Mouse (Mus musculus) MEL (cell line): ENCODE data around the gene Skap2. TPM values are rescaled to one million over a fixed set of nuclear protein-coding genes. Genes with fewer than 3 reads are reported as not detected.

Source experiments
- DNase-seq: peaks from one replicate; pipeline ENCODE4 v3.0.0; 2011; ENCODE audit warnings: low read depth, low spot score
- H3K27ac ChIP-seq: 2 replicates; pipeline ENCODE4 v1.5.1; 2012; ENCODE audit warnings: low read depth, mild to moderate bottlenecking, control low read depth, low read length, moderate library complexity; ENCODE audit not compliant: control insufficient read depth
- H3K27me3 ChIP-seq, 2 experiments: fragments of 150-350 bp in 1 of 2; sonication (generic) in 1 of 2; 2 replicates each; pipeline ENCODE4 v1.6.1; 2012; ENCODE audit warnings: low read length in 2 of 2, mild to moderate bottlenecking in 2 of 2, improper control_type of control experiment in 1 of 2, moderate library complexity in 1 of 2; ENCODE audit not compliant: insufficient read depth in 2 of 2, control insufficient read depth in 1 of 2
- H3K36me3 ChIP-seq, 2 experiments: 2 replicates each; pipeline ENCODE4 v1.6.1; 2012 to 2014; ENCODE audit warnings: low read length in 2 of 2, improper control_type of control experiment in 1 of 2, inconsistent platforms in 1 of 2, mild to moderate bottlenecking in 1 of 2; ENCODE audit not compliant: insufficient read depth in 2 of 2, control insufficient read depth in 1 of 2
- H3K4me1 ChIP-seq, 2 experiments: fragments of 150-350 bp in 1 of 2; sonication (generic) in 1 of 2; 2 replicates each; pipeline ENCODE4 v1.6.1; 2012; ENCODE audit warnings: low read length in 2 of 2, improper control_type of control experiment in 1 of 2, mild to moderate bottlenecking in 1 of 2; ENCODE audit not compliant: insufficient read depth in 2 of 2, control insufficient read depth in 1 of 2
- H3K4me3 ChIP-seq, 2 experiments: fragments of 150-350 bp in 1 of 2; sonication (generic) in 1 of 2; 2 replicates each; pipeline ENCODE4 v1.5.1; 2012; ENCODE audit warnings: low read depth in 2 of 2, low read length in 2 of 2, mild to moderate bottlenecking in 2 of 2, moderate library complexity in 2 of 2, control low read depth in 1 of 2, improper control_type of control experiment in 1 of 2; ENCODE audit not compliant: control insufficient read depth in 1 of 2, insufficient read depth in 1 of 2
- H3K79me2 ChIP-seq: 2 replicates; pipeline ENCODE4 v1.6.1; 2012; ENCODE audit warnings: mild to moderate bottlenecking, low read length, moderate library complexity; ENCODE audit not compliant: control insufficient read depth, poor library complexity, insufficient read depth
- H3K9ac ChIP-seq: 2 replicates; pipeline ENCODE4 v1.6.1; 2012; ENCODE audit warnings: low read depth, mild to moderate bottlenecking, control low read depth, low read length, moderate library complexity; ENCODE audit not compliant: control insufficient read depth, poor library complexity, severe bottlenecking
- H3K9me3 ChIP-seq: fragments of 150-350 bp; sonication (generic); replicated peaks from 2 replicates; pipeline ENCODE4 v1.6.1; 2012; ENCODE audit warnings: mild to moderate bottlenecking, low read length, improper control_type of control experiment, moderate library complexity; ENCODE audit not compliant: insufficient read depth
- CHD1 ChIP-seq: IDR thresholded peaks from 2 replicates; pipeline ENCODE4 v1.6.1; 2012; ENCODE audit warnings: low read depth, mild to moderate bottlenecking, inconsistent platforms, low read length, improper control_type of control experiment
- EP300 ChIP-seq, 2 experiments: IDR thresholded peaks; 2 replicates each; pipeline ENCODE4 v1.6.1; 2011; ENCODE audit warnings: improper control_type of control experiment in 2 of 2, low read length in 2 of 2, low read depth in 1 of 2, mild to moderate bottlenecking in 1 of 2
- ETS1 ChIP-seq: IDR thresholded peaks from 2 replicates; pipeline ENCODE4 v1.6.1; 2012; ENCODE audit warnings: low read depth, mild to moderate bottlenecking, inconsistent platforms, low read length, improper control_type of control experiment, moderate library complexity
- GABPA ChIP-seq: IDR thresholded peaks from 2 replicates; pipeline ENCODE4 v1.6.1; 2012; ENCODE audit warnings: low read depth, mild to moderate bottlenecking, inconsistent platforms, low read length, improper control_type of control experiment, moderate library complexity
- GATA1 ChIP-seq: IDR thresholded peaks from 2 replicates; pipeline ENCODE4 v1.6.1; 2011; ENCODE audit warnings: low read depth, low read length, improper control_type of control experiment
- KAT2A ChIP-seq: conservative IDR thresholded peaks from 2 replicates; pipeline ENCODE4 v1.6.1; 2012; ENCODE audit warnings: low read depth, low read length, improper control_type of control experiment, inconsistent platforms
- MAFK ChIP-seq: IDR thresholded peaks from 2 replicates; pipeline ENCODE4 v1.6.1; 2011; ENCODE audit warnings: low read depth, mild to moderate bottlenecking, low read length, improper control_type of control experiment, borderline replicate concordance
- MAZ ChIP-seq: IDR thresholded peaks from 2 replicates; pipeline ENCODE4 v1.6.1; 2012; ENCODE audit warnings: low read depth, mild to moderate bottlenecking, inconsistent platforms, low read length, improper control_type of control experiment
- NELFE ChIP-seq: IDR thresholded peaks from 2 replicates; pipeline ENCODE4 v1.6.1; 2011; ENCODE audit warnings: low read depth, low read length, improper control_type of control experiment
- NRF1 ChIP-seq: IDR thresholded peaks from 2 replicates; pipeline ENCODE4 v1.6.1; 2014; ENCODE audit warnings: low read depth, mild to moderate bottlenecking, inconsistent platforms, low read length, improper control_type of control experiment, moderate library complexity; ENCODE audit not compliant: poor library complexity, insufficient read depth, severe bottlenecking
- POLR2AphosphoS2 ChIP-seq: IDR thresholded peaks from 2 replicates; pipeline ENCODE4 v1.6.1; 2011; ENCODE audit warnings: low read length, improper control_type of control experiment
- POLR2AphosphoS5 ChIP-seq: IDR thresholded peaks from 2 replicates; pipeline ENCODE4 v1.6.1; 2012; ENCODE audit warnings: low read depth, borderline replicate concordance, mild to moderate bottlenecking, inconsistent platforms, low read length, moderate library complexity, mixed read lengths
- TAL1 ChIP-seq: IDR thresholded peaks from 2 replicates; pipeline ENCODE4 v1.6.1; 2012; ENCODE audit warnings: mild to moderate bottlenecking, inconsistent platforms, low read length, moderate library complexity, mixed read lengths
- TCF12 ChIP-seq: IDR thresholded peaks from 2 replicates; pipeline ENCODE4 v1.6.1; 2014; ENCODE audit warnings: low read depth, mild to moderate bottlenecking, inconsistent platforms, low read length, improper control_type of control experiment, moderate library complexity
- USF2 ChIP-seq, 2 experiments: IDR thresholded peaks; 2 replicates each; pipeline ENCODE4 v1.6.1; 2011 to 2012; ENCODE audit warnings: improper control_type of control experiment in 2 of 2, low read length in 2 of 2, borderline replicate concordance in 1 of 2, inconsistent platforms in 1 of 2, low read depth in 1 of 2, mild to moderate bottlenecking in 1 of 2; ENCODE audit not compliant: insufficient read depth in 1 of 2
- ZC3H11A ChIP-seq: IDR thresholded peaks from 2 replicates; pipeline ENCODE4 v1.6.1; 2012; ENCODE audit warnings: low read depth, mild to moderate bottlenecking, inconsistent platforms, low read length, improper control_type of control experiment
- ZKSCAN1 ChIP-seq: IDR thresholded peaks from 2 replicates; pipeline ENCODE4 v1.6.1; 2012; ENCODE audit warnings: low read depth, mild to moderate bottlenecking, inconsistent platforms, low read length, improper control_type of control experiment, moderate library complexity
- ZNF384 ChIP-seq: IDR thresholded peaks from 2 replicates; pipeline ENCODE4 v1.6.1; 2012; ENCODE audit warnings: low read depth, mild to moderate bottlenecking, inconsistent platforms, low read length, improper control_type of control experiment
- polyA plus RNA-seq, 2 experiments: library from polyadenylated mRNA; stranded (reverse) in 1 of 2; unstranded in 1 of 2; fragments of >175 nt in 1 of 2; fragments of >200 nt in 1 of 2; gene quantifications; 2 replicates each; pipeline versions ENCODE4 v1.2.1 to v1.2.4; 2012; ENCODE audit warnings: low replicate concordance in 2 of 2, low read depth in 1 of 2; ENCODE audit not compliant: insufficient read length in 2 of 2, insufficient read depth in 1 of 2, missing spikeins in 1 of 2
- total RNA-seq: library from RNA; depleted of rRNA; stranded (reverse); fragments of 300-350 nt; gene quantifications from 2 replicates; pipeline ENCODE4 v1.2.3, GENCODE M21; 2012

The Skap2 gene
- total and polyA plus RNA-seq, 3 experiments = 17.8 to 31.3 TPM; not detected in 1

DNA sequence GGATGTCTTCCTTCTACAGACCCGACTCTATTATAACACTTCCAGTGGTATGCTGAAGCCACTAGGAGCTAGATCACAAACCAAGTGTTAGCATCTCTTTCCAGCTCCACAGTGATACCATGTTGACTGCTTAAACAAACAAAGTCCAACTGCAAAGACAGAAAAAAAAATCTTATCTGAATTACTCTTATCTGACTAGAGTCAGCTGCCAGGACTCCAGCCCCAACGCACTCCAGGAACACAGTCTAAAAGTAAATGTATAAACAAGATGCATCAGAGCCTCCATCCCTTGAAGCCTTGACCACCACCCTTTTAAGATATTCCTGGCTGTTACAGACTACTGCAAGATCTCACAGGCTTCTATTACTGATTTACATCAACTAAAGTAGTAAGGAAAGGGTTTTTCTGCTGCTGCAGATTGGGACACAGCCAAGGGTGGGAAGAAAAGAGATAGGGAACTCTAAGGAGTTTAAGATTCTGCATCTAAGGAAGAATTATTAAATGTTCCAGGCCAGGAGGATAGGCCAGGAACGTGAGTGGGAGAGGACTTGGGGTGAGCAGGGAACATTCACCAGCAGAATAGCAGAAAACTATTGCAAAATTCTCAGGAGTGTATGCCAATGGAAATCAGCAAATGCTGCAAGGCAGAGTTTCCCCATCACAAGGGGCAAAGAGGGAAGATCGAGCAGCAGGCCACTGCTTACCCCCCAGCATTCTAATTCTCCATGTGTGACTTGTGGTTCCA, 56.1 kb downstream of the Skap2 start:
- Histone ChIP-seq H3K9ac (no peak overlapping the region), H3K27me3 (no peaks in the 10 kb centered on the region), H3K79me2 (no peaks in the 10 kb centered on the region), H3K36me3 (peaks cover 0 to 7% of the 10 kb centered on the region in 2 experiments; a peak in 2 of 4 replicates), H3K4me1 (peaks cover 3% of the 10 kb centered on the region in 2 experiments; a peak in 2 of 4 replicates), H3K27ac (no peak overlapping the region)
- DNase-seq = peak; percentile 10
- TF ChIP-seq TAL1 (no peak; the same call in 1 of the 2 replicates), KAT2A (no peak), ETS1 (peak; percentile 45; the same call in 1 of the 2 replicates), POLR2AphosphoS2 (no peak), EP300 (IDR thresholded peaks at IDR 0.05; ENCODE audit: low read depth in 1 of 2, low read length in 2 of 2) (0 out of 4 replicates have a peak, but pooled peaks of 1 of the 2 experiments have one; percentile 13), ZNF384 (peak; percentile 75), GATA1 (peak; percentile 71), TCF12 (0 out of 2 replicates have a peak, but pooled peaks have one; percentile 28)
- TF ChIP-seq, all 39 proteins: peak for 5
- Histone ChIP-seq H3K9me3 (no peaks in the 10 kb centered on the region), H3K4me3 (no peak overlapping the region)

DNA sequence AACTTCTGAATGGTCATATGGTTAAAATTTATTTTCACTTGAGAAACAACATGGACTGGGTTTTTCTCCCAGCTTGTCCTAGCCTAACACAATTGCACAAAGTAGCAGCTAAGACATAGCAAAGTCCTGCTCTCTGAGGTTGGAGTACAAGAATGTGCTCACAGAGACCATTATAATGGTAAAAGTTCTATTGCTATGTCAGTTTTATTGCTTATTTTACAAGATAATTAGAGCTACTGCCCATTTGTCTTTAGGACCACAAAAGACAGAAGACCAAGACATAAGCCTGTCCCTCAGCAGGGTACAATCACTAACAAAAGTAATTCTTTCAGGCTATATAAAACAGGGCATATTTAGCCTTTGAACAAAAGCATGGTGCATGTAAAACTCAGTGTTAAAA, 64.7 kb downstream of the Skap2 start:
- no peak for TF ChIP-seq NELFE
- TF ChIP-seq MAFK = no peak
- TF ChIP-seq NRF1 = no peak
- Histone ChIP-seq H3K27me3 (no peaks in the 10 kb centered on the region), H3K9ac (no peak overlapping the region), H3K4me1 (no peaks in the 10 kb centered on the region), H3K9me3 (no peaks in the 10 kb centered on the region), H3K36me3 (no peaks in the 10 kb centered on the region), H3K27ac (no peak overlapping the region), H3K79me2 (no peaks in the 10 kb centered on the region), H3K4me3 (no peak overlapping the region)
- no peak for DNase-seq

DNA sequence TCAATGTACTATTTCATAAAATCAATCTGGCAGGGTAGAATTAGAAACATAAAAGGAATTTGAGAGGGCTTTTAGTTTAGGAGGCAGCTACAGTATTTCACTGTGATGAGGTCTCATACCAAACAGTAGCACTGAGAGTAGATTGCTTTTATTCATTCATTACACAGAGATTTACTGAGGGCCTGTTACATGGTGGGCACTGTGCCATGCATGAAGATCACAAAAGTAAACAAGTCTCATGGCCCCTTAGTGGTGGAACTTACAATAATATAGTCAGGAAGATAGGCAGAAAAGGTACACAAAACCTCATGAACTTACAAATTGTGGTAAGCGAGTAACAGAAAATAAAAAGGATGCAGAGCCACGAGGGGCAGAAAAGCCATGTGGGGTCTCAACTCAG, 67.4 kb downstream of the Skap2 start:
- H3K27ac ChIP-seq = no peak overlapping the region
- H3K9ac ChIP-seq = no peak overlapping the region
- no peaks in the 10 kb centered on the region for H3K79me2 ChIP-seq
- DNase-seq = no peak
- H3K36me3 ChIP-seq = no peaks in the 10 kb centered on the region
- no peaks in the 10 kb centered on the region for H3K9me3 ChIP-seq
- H3K4me1 ChIP-seq = no peaks in the 10 kb centered on the region
- H3K27me3 ChIP-seq = no peaks in the 10 kb centered on the region
- H3K4me3 ChIP-seq = no peak overlapping the region
- TF ChIP-seq USF2 (IDR thresholded peaks at IDR 0.05; ENCODE audit: borderline replicate concordance in 1 of 2, insufficient read depth in 1 of 2, low read depth in 1 of 2, low read length in 2 of 2) = no peak
- no peak for TF ChIP-seq POLR2AphosphoS5
- no peak for TF ChIP-seq GABPA
- TF ChIP-seq ZC3H11A = no peak
- TF ChIP-seq CHD1 = no peak
- TF ChIP-seq ZKSCAN1 = no peak
- TF ChIP-seq MAZ = no peak
